Mouse (Mus musculus) thymus, postnatal 14 days (tissue): ENCODE data around the gene Vmn1r200.
"Not testable (repeated sequence)": the region's sequence is repeated elsewhere in the genome, so short reads cannot be mapped to it uniquely, and the experiment has no call there.

Experiments
- DNase-seq: peaks from one replicate; pipeline ENCODE4 v3.0.0; 2021

Vmn1r200 gene

DNA sequence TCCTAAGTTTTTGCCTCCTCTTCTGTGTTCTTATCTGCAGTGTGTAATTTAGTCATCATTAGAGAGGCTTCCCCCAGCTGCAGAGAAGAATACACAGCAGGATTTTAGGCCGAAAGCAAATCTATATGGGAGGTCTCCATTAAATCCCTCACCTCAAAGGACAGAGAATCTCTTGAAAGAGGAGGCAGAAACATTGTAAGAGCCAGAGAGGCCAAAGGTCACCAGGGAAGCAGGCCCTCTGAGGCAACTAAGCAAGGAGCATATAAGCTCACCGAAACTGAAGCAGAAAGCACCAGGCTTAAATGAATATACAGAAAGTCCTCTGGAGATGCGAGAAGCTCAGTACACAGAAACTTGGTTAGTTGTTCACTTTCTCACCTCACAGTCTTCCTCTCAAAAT is at the start of gene Vmn1r200:
Gene Vmn1r200 (plus strand): TSS at position 301 of the 400 bp plus-strand sequence.
- DNase-seq, result no peak

DNA sequence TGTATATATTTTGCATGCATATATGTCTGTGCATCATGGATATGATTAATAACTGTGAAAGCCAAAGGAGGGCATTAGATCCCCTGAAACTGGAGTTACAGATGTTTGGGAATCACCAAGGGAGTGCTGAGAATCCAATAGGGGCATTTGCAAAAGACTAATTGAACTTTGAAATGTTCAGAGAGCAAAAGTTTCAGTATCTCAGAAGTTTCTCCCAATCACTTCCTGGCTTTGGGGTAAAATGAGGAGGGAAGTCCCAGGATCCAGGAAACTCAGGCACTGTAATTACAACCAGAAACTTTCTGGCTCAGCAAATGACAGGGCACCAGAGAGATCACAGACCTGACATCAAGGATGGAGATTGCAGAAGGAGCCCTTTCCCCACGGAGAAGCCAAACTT is 40.1 kb upstream of the Vmn1r200 start, which contains the start of gene Vmn1r198:
Gene Vmn1r198 (plus strand): TSS at position 301 of the 400 bp plus-strand sequence.
- DNase-seq, result no peak

DNA sequence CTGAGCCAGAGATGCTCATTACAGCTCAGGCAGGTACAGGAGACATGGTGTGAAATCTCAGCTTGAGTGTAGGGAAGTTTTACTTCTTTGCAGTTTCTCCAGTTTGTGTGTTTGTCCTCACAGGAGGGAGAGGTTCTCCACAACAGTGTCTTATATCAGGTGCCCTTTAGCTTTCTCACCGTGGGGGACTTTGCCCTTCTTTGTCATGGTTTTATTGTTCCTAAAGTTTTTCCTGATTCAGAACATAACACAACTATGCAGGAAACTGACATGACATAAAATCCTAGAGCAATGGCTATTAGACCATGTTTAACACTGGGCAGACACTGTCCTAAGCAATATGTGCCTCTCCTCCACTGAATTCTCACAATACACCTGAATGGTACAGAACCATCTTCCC is 39.4 kb upstream of the Vmn1r200 start:
- DNase-seq, result no peak

DNA sequence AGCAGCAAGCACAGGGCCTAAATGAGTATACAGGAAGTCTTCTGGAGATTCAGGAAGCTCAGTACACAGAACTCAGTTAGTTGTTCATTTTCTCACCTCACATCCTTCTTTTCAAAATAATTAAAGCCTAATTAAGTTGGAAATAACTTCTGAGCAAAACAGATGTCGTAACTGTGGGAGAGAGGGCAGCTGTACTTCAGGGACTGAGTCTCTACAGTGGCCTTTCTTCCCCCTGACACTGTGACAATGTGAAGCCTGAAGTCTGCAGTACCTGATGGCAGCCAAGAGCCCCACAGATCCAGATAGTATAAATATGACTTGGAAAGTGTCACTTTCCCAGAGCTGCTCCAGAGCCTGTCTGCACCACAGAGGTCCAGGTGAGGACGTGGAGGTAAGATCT is 10.7 kb upstream of the Vmn1r200 start, which contains the start of gene Vmn1r199:
Gene Vmn1r199 (plus strand): TSS at position 301 of the 400 bp plus-strand sequence.
- DNase-seq, result no peak

DNA sequence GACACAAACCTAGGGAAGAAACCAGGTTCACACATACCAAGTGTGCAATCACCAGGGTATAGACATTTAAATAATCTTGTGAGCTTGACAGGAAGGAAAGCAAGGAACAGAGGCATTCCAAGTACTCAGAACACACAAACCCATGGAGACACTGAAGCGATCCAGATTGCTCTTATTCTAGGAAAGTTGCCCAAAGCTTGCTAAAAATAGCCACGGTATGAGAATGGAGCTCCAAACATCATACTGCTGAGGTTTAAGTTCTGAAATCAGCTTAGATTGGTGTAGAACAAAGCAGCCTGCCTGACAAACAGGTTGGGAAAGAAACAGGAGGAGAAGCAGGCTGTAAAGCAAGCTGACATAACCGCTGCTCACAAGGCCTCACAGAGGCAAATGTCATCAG is 9.0 kb upstream of the Vmn1r200 start:
- not testable (repeated sequence) for DNase-seq

DNA sequence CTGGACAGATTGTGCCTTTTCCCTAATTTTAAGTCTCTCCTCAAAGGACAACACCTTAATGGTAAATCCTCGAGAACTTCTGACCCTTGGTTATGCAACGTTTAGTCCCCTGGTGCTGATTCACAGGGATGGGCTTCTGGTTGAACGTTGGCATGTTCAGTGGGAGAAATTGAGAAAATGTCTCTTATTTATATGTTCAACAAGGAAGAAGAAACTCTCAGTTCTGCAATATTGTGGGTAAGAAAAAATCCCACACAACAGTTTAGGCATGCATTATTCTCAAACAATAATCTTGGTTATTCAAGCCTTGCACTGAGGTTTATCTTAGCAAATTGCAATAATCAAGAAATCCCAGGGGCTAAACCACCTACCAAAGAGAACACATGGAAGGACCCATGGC is 6.8 kb upstream of the Vmn1r200 start:
- DNase-seq, result no peak

DNA sequence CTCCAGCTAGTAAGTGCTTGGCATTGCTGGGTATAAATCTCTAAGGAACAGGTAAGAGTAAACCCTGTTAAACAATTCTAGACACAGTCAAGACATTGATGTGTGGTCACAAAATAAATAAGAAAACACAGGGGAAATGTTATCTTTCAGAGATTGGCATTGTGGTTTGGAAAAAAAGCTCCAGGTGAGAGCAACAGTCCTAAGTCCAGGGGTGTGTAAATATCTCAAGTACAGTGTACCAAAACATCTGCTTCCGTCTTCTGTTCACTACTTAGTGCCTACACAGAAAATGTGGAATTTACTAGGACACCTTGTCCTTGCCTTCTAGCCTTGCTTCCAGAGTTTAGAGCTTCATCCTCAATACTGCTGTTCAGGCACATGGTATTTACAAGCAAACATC is 3.1 kb upstream of the Vmn1r200 start:
- no peak for DNase-seq

DNA sequence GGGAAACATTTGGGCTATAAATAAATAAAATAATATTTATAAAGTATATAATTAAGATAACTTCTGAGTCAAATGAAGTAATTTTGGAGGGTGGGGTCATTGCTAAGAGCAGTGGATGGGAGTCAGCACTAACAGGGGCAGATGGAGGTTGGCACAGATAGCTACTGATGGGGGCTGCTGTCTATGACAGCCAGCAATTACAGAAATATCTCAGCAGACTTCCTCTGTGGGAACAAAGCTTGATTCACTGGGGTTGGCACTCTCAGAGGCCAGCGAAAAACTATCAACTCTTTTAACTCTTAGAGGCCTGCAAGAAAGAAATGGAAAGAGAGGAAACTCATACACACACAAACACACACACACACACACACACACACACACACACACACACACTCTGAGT is 12.8 kb downstream of the Vmn1r200 start:
- no peak for DNase-seq
